Mouse (Mus musculus) spleen, postnatal 14 days (tissue): Measurements from ENCODE around the gene Mob3b.
A peak's percentile ranks its signal among the peaks of the same experiment; 100 is the strongest.
"Not testable (repeated sequence)": the region's sequence is repeated elsewhere in the genome, so short reads cannot be mapped to it uniquely, and the experiment has no call there.

ENCODE experiments used
- DNase-seq, 2 experiments: peaks; one replicate each; pipeline ENCODE4 v3.0.0; 2021 to 2022; ENCODE audit warnings: low spot score in 2 of 2

Mob3b gene

DNA sequence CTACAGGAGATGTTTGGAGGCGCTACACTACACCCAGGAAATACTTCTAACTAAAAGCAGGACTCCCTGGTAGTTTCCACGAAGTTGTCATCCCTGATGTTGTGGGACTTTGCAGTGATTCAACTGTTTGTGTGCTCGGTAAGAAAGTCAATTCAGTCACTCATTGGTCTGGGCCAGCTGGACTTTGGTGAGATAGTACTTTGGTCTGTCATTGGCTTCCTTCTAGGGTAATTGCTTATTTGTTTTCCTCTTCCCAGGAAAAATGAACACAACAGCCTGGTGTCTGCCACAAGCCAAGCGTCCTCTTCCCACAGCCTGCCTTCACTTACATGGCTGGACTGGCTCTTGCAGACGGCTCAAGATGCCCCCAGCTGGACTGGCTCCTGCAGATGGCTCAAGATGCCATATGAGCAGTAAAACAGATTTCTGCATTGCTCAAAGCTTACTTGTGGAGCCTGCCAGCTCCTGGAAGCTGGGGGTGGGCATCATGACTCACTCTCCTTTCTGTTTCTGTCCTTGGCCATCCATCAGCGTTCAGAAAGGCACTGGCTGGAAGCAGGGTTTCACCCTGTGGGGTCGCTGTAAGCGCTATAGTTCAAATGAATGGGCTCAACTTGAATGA is 190.8 kb downstream of the Mob3b start:
- DNase-seq = no peak

GRCm38 (mm10) chr4:34964906-34965305 is 192.4 kb downstream of the Mob3b start:
- no peak for DNase-seq

DNA sequence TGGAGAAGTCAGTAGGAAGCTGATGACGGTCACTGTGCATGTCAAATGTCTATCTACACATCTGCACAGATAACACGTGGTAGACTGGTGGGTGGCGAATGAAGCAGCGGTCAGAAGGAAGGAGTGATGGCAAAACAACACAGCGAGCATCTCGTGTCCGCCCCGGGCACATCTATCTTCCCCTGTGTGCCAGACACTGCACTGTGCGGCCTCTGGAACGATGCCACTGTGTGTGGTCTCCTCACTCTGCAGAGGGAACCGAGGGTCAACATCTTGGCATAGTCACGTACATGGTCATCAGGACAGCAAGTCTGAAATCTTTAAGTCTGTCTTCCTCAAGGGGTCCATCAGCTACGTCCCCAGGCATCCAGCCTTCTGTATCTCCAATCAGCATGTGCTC is 193.3 kb downstream of the Mob3b start:
- DNase-seq = no peak

- DNase-seq = no peak
Observed at GRCm38 (mm10) chr4:34960781-34961560, 196.3 kb downstream of the Mob3b start.

DNA sequence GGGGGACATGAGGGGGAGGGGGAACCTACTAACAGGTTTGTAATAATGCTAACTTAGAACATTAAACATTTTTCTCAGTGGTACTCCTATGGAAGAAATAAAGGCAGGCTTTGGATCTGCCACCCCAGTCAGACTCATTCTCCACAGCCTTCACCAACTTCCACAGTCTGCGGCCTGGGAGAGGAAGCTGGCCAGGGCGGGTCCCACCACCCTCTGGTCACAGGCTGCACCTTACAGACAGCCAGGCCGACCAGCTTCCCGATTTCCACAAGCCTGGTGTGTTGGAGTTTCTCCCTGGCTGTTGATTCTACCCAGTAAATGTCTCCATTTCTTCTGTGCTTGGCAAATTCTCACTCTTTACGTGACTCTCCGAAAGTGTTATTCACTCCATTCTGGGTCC is 197.8 kb downstream of the Mob3b start:
- DNase-seq = no peak

DNA sequence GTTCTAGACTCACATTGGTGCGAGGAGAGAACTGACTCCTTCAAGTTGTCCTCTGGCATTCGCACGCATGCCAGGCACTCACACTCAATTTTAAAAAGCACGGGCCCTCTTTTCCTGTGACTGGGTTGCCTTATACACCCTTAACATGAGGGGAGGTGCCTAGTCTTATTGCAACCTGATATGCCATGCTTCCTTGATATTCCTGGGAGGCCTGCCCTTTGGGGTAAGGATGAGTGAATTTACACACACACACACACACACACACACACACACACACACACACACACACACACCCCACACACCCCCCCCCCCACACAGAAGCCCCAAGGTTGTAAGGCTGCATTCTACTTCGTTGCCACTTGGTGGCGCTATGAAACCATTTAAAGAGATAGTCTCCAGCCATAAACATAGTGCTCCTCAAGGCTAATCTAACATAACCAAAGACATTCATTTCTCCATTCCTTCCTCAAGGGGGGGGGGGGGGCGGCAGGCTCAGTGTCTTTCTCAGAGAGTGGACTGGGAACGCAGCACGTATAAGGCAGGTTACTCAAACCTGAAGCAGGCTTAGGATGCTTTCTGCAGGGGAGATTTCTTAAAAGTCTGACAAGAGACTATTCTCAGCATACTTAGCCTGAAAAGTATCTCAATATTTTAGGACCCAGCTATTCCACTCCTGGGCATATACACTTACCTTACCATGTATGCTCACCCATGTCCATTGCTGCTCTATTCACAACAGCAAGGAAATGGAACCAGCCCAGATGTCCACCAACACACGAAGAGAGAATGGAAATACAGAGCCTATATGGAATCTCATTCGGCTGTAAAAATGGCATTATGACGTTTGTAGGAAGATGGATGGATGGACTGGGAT is 198.9 kb downstream of the Mob3b start:
- peak in 1 of 2 experiments; percentile 14 for DNase-seq

- DNase-seq = no peak
Observed at GRCm38 (mm10) chr4:34953716-34954115, 203.6 kb downstream of the Mob3b start.

DNA sequence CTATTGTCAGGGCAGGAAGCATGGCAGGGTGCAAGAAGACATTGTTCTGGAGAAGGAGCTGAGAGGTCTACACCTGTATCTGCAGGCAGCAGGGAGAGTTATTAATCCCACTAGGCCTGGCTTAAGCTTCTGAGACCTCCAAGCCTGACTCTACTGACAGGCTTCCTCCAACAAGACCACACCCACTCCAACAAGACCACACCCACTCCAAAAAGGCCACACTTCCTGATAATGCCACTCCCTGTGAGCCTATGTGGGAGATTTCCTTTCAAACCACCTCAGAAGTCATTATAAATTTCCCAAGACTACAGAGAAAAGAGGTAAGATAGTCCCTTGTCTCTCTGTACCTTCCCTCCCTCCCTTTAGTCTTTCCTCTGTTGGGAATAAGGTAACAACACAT is 210.1 kb downstream of the Mob3b start:
- no peak for DNase-seq

GRCm38 (mm10) chr4:34941046-34941445 is 216.2 kb downstream of the Mob3b start:
- DNase-seq = no peak

DNA sequence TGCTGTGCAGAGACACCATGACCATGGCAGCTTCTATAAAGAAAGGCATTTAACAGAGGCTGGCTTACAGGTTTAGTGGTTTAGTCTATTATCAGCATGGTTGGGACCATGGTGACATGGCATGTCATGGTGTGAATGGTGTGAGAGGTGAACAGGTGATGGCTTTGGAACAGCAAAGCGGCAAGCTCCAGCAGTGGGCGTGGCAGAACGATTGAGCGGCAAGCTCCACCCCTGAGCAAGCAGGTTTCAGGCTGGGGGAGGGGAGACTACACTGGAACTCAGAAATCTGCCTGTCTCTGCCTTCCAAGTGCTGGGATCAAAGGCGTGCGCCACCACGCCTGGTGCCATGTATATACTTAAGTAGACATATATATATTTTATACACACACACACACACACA is 228.9 kb downstream of the Mob3b start:
- not testable (repeated sequence) for DNase-seq

DNA sequence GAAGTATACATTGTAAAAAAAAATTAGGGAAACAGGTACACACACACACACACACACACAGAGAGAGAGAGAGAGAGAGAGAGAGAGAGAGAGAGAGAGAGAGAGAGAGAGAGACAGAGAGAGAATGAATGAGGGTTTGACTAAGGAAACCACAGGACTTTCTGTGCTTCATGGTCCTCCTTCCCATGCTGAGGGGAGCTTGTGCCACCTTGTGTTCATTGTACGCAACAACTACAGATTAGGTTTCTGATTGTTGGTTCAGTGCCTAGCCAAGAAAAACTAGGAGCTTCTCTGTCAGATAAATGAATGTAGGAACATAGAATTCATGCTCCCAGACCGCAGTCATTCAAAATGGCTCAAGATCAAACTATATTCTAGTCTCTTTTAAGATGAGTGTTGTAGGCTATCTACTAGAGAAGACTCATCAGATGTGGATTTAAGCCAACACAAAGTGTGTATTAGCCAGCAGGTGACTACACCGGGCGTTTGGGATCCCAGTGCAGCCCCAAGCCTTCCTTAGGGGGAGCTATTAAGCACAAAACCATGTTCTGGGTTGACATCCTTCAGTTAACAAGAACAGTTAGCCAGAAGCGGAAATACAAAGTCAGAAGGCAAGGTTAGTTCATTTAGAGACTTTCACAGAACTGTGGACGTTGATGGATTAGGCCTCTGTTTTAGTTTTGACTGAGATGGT is 235.0 kb downstream of the Mob3b start:
- DNase-seq = peak in 1 of 2 experiments; percentile 13

DNA sequence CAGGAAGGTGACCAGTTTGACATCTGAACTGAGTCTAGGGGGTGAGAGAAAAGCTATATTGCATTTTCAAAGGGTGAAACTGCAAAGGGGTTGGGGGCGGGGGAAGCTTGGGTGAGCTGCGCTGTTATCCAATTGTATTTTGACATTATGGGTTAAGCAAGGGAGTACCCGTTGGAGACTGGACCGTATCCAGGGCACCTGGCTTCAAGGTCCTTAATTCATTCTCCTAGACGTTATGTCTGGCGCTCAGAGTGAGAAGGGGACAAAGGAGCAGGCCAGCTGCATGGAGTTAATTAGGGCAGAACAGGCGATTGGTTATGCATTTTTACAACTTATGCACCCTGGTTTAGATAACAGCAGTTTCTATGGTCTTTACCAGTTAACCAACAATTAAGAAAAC is 239.9 kb downstream of the Mob3b start:
- no peak for DNase-seq

- no peak for DNase-seq
Observed at GRCm38 (mm10) chr4:34912171-34912570, 245.1 kb downstream of the Mob3b start.

GRCm38 (mm10) chr4:34911401-34911800 is 245.9 kb downstream of the Mob3b start:
- DNase-seq = no peak

DNA sequence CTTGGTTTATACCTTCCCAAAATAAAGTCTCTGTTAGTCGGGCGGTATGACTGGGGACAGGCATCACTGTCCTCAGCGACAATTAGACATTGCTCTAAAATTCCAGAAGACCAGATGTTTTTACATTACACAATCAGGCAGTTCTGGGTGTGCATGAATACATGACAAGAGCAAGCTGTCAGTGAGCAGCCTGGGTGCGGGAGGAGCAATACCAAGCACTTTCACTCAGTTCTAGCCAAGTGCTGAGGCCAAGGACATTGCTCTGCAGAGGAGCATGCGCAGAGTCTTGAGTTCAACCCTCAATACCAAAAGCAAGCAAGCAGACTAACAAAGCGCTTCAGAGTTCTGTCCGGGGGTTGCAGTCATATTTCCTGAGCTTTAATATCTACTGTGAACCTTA is 249.2 kb downstream of the Mob3b start:
- no peak for DNase-seq

GRCm38 (mm10) chr4:34907026-34907425 is 250.3 kb downstream of the Mob3b start:
- DNase-seq = no peak

- DNase-seq = no peak
Observed at GRCm38 (mm10) chr4:34906151-34906550, 251.1 kb downstream of the Mob3b start.

DNA sequence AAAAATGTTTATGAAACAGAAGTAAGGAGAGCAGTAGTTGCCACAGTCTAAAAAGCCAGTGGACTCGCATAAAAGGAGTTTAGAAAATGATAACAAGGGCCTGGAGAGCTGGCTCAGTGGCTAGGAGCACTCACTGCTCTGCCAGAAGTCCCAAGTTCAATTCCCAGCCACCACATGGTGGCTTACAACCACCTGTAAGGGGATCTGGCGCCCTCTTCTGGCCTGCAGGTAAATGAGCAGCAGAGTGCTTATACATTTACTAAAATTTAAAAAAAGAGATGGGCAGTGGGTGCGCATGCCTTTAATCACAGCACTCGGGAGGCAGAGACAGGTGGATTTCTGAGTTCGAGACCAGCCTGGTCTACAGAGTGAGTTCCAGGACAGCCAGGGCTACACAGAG is 251.9 kb downstream of the Mob3b start:
- DNase-seq = peak in 1 of 2 experiments; percentile 21

DNA sequence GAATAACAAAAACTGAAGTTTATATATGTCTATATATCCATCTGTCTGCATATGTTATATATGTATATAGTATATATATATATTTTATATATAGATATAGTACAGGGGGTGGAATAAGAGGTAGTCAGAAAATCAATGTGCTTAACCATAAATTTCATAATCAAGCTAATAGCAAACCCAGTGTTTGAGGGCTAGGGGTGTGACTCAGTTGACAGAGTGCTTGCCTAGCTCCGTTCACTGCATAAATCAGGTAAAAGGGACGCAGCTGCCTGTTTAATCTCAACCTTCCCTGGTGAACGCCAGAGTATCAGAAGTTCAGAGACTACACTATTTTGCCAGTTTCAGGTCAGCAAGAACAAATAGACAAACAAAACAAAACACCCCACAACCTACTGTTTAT is 255.7 kb downstream of the Mob3b start:
- DNase-seq = not testable (repeated sequence)

- DNase-seq = no peak
Observed at GRCm38 (mm10) chr4:34901166-34901565, 256.1 kb downstream of the Mob3b start.

DNA sequence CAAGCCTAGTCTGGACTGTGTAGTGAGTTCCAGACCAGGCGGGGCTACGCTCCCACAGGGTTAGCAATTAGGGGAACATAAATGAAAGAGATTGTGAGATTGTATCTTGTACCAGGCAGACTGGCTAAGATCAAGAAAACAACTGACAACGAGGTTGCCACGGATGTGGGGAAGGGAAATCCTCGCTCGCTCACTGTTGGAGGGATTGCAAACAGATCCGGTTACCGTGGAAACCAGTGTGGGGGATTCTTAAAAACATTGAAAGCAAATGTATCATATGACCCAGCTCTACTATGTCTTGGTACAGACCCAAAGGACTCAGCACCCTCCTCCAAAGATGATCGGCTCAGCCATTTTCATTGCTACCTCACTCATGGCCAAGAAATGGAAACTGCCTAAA is 257.1 kb downstream of the Mob3b start:
- DNase-seq = no peak

DNA sequence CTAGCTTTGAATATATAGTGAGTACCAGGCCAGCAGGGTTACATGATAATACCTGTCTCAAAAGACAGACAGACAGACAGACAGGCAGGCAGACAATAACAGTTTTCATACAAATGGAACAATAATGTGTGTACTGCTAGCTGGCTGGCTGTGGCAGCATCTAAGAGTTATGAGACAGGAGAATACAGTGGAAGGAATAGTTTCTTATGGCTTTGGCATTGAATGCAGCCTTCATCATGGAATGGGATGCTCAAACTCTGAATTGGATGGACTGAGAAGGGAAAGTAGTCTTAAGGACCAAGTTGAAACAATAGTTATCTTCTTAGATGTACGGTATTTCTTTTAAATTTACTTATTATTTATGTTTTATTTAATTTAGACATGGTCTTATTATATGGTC is 258.0 kb downstream of the Mob3b start:
- no peak for DNase-seq
